8 mouse cellular contexts compared by ENCODE assay signal in genomic region chr4:129286001-129286682, GRCm38 (mm10). TPM values are rescaled to one million over a fixed set of nuclear protein-coding genes. Genes with fewer than 3 reads are reported as not detected.
DNase-seq lines count a peak whose midpoint lies in the region; ATAC-seq lines count a peak whose summit lies in the region.

No protein-coding gene starts in this region.

- H3K4me3 ChIP-seq in intestine, embryonic 15.5 days (replicated peaks), result peak overlapping the region; percentile 48

- H3K27me3 ChIP-seq in intestine, embryonic 15.5 days (replicated peaks), result 0 out of 2 replicates have a peak, but pooled peaks cover 8% of the 10 kb centered on the region

- WGBS in intestine, embryonic 15.5 days, result 49% methylated on average over 5 of the region's 5 CpGs

- H3K27ac ChIP-seq in intestine, embryonic 15.5 days, result no peak overlapping the region

- peak; percentile 27; the same call in 1 of the 2 replicates for ATAC-seq in intestine, embryonic 15.5 days

- H3K9ac ChIP-seq in intestine, embryonic 15.5 days, result 0 out of 2 replicates have a peak overlapping the region, but pooled peaks have one; percentile 50

- no peaks in the 10 kb centered on the region for H3K9me3 ChIP-seq in intestine, embryonic 15.5 days

- DNase-seq in left cerebral cortex, postnatal 4 days, result peak; percentile 51
- DNase-seq in left cerebral cortex, postnatal 10 days (ENCODE audit: extremely low spot score in 1 of 2, low spot score in 2 of 2), result no peak
- peak; percentile 67 for DNase-seq in gastrocnemius, postnatal 14 days
- peak; percentile 37 for DNase-seq in skeletal muscle tissue, adult 2 months (ENCODE audit: low read depth, low spot score)
- no peak for DNase-seq in right cerebral cortex, postnatal 10 days (ENCODE audit: low spot score in 2 of 2)
- no peak for DNase-seq in left cerebral cortex, adult 9 months (ENCODE audit: low spot score in 2 of 2)
- no peak for DNase-seq in kidney, postnatal 36 days

- no peaks in the 10 kb centered on the region for H3K36me3 ChIP-seq in intestine, embryonic 15.5 days

- H3K4me1 ChIP-seq in intestine, embryonic 15.5 days (replicated peaks), result peaks cover 20% of the 10 kb centered on the region

- H3K4me2 ChIP-seq in intestine, embryonic 15.5 days (replicated peaks), result peak overlapping the region; percentile 96

- intact Hi-C loops in left cerebral cortex, postnatal 4 days (cut with DNase I), result no loop called here
- intact Hi-C loops in left cerebral cortex, postnatal 10 days (cut with DNase I), result no loop called here
- intact Hi-C loops in gastrocnemius, postnatal 14 days (cut with DNase I; ENCODE audit: low total_unique reads), result no loop called here

RNA-seq across cellular contexts. Expression of gene Sync, which starts 1.3 kb away (rescaled TPM):
- 1 to 10 TPM in 1 of 2 experiments, under 1 TPM in 1; 0.58 to 1.6 TPM for total RNA-seq in left cerebral cortex, postnatal 4 days (2021)
- 1 to 10 TPM; 1.7 TPM for total RNA-seq in left cerebral cortex, postnatal 10 days (2021)
- total RNA-seq in gastrocnemius, postnatal 14 days (2021), result 10 to 100 TPM; 50.0 to 63.6 TPM
- polyA plus RNA-seq in intestine, embryonic 15.5 days (2015; fragmentation: Nextera tagmentation; extraction: Ambion mirVana), result 1.2 TPM in 2 replicates

RNA-seq across cellular contexts. Expression of gene C77080, which starts 24.9 kb away (rescaled TPM):
- 10 to 100 TPM in 1 of 2 experiments, 1 to 10 TPM in 1; 9.7 to 11.7 TPM for total RNA-seq in left cerebral cortex, postnatal 4 days (2021)
- total RNA-seq in left cerebral cortex, postnatal 10 days (2021), result 10 to 100 TPM; 11.1 to 15.8 TPM
- total RNA-seq in gastrocnemius, postnatal 14 days (2021), result 1 to 10 TPM; 2.3 to 2.5 TPM
- polyA plus RNA-seq in intestine, embryonic 15.5 days (2015; fragmentation: Nextera tagmentation; extraction: Ambion mirVana), result 9.7 and 10.3 TPM in 2 replicates

RNA-seq across cellular contexts. Expression of gene Rbbp4, which starts 49.0 kb away (rescaled TPM):
- total RNA-seq in left cerebral cortex, postnatal 4 days (2021), result 100 to 1,000 TPM; 156 to 186 TPM
- total RNA-seq in left cerebral cortex, postnatal 10 days (2021), result 100 to 1,000 TPM; 124 to 134 TPM
- total RNA-seq in gastrocnemius, postnatal 14 days (2021), result 10 to 100 TPM; 66.0 to 67.2 TPM
- 310 and 386 TPM in 2 replicates for polyA plus RNA-seq in intestine, embryonic 15.5 days (2015; fragmentation: Nextera tagmentation; extraction: Ambion mirVana)

RNA-seq across cellular contexts. Expression of gene Zbtb8os, which starts 49.4 kb away (rescaled TPM):
- total RNA-seq in left cerebral cortex, postnatal 4 days (2021), result 10 to 100 TPM; 18.0 to 18.5 TPM
- 10 to 100 TPM; 18.9 to 24.7 TPM for total RNA-seq in left cerebral cortex, postnatal 10 days (2021)
- 10 to 100 TPM; 24.0 to 25.1 TPM for total RNA-seq in gastrocnemius, postnatal 14 days (2021)
- 58.0 and 62.6 TPM in 2 replicates for polyA plus RNA-seq in intestine, embryonic 15.5 days (2015; fragmentation: Nextera tagmentation; extraction: Ambion mirVana)

Comparison
In these comparisons a context has a peak if more than half of its experiments do, and no peak if none do; other contexts are left out.
1. DNase-seq: peak in left cerebral cortex, postnatal 4 days (single experiment), gastrocnemius, postnatal 14 days (single experiment) and skeletal muscle tissue, adult 2 months (single experiment); none in left cerebral cortex, postnatal 10 days (0 of 2), right cerebral cortex, postnatal 10 days (0 of 2), left cerebral cortex, adult 9 months (0 of 2) and kidney, postnatal 36 days (0 of 2).
2. RNA of gene Sync, which starts 1.3 kb away (total RNA-seq): 50.0 to 63.6 TPM in gastrocnemius, postnatal 14 days; 1.7 TPM in left cerebral cortex, postnatal 10 days and 0.58 to 1.6 TPM in left cerebral cortex, postnatal 4 days; every median in the first group is over 10 times any median in the second.